Mouse (Mus musculus) kidney, adult 2 months (tissue): Measurements from ENCODE around the gene Taldo1.

Source experiments
- CTCF ChIP-seq: fragments of 200-500 bp; conservative IDR thresholded peaks from 2 replicates; pipeline ENCODE4 v1.5.1; 2011; ENCODE audit warnings: low read depth, mild to moderate bottlenecking, control low read depth, low read length, moderate library complexity, mixed read lengths; ENCODE audit not compliant: insufficient read depth, insufficient read length
- POLR2A ChIP-seq: fragments of 200-500 bp; IDR thresholded peaks from one replicate; pipeline ENCODE4 v1.6.1; 2011; ENCODE audit warnings: low read depth, low read length, control low read depth

DNA sequence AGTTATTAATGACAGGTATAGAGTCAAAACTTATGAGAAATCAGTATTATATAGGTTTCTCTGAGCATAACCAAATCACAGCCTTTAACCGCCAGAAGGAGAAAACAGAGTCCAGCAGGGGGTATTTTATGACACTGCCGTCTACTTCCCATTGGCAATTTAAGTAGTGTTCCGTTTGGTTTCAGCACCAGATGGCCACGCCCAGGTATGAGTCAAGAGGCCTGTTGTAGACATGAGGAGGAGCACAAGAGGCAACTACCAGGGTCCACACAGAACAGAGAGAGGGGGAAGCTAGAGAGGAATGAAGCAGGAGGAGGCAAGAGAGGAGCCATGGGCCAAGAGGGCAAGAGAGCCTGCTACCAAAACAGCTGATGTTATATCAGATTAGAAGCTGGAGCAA lies 12.4 kb upstream of the Taldo1 start:
- TF ChIP-seq CTCF (no peak), POLR2A (no peak)
